Mouse (Mus musculus): ENCODE measurements around the gene Crybb3.
A peak's percentile ranks its signal among the peaks of the same experiment; 100 is the strongest.
"Not testable (repeated sequence)": the region's sequence is repeated elsewhere in the genome, so short reads cannot be mapped to it uniquely, and the experiment has no call there.

The Crybb3 gene

GRCm38 (mm10) chr5:113081439-113081838 lies at the start of gene Crybb3:
Gene Crybb3, minus strand, starts transcription at chr5:113081584.
- DNase-seq (ENCODE audit: low spot score): no peak

GRCm38 (mm10) chr5:113128426-113128825 lies 47.0 kb upstream of the Crybb3 start:
- DNase-seq (ENCODE audit: low spot score): no peak

- DNase-seq (ENCODE audit: low spot score): no peak
Observed at GRCm38 (mm10) chr5:113126476-113126875, 45.1 kb upstream of the Crybb3 start.

- no peak for DNase-seq (ENCODE audit: low spot score)
Observed at GRCm38 (mm10) chr5:113123693-113124092, 42.3 kb upstream of the Crybb3 start.

- no peak for DNase-seq (ENCODE audit: low spot score)
Observed at GRCm38 (mm10) chr5:113122326-113123054, 41.1 kb upstream of the Crybb3 start.

GRCm38 (mm10) chr5:113121591-113121875 lies 40.1 kb upstream of the Crybb3 start:
- DNase-seq (ENCODE audit: low spot score): no peak

GRCm38 (mm10) chr5:113120741-113121590 lies 39.6 kb upstream of the Crybb3 start:
- DNase-seq (ENCODE audit: low spot score): peak; percentile 44

- DNase-seq (ENCODE audit: low spot score): no peak
Observed at GRCm38 (mm10) chr5:113119861-113120465, 38.6 kb upstream of the Crybb3 start.

- DNase-seq (ENCODE audit: low spot score): no peak
Observed at GRCm38 (mm10) chr5:113119291-113119690, 37.9 kb upstream of the Crybb3 start.

GRCm38 (mm10) chr5:113118695-113119094 lies 37.3 kb upstream of the Crybb3 start:
- DNase-seq (ENCODE audit: low spot score): no peak

GRCm38 (mm10) chr5:113117361-113117760 lies 36.0 kb upstream of the Crybb3 start:
- DNase-seq (ENCODE audit: low spot score): no peak

GRCm38 (mm10) chr5:113115896-113116295 lies 34.5 kb upstream of the Crybb3 start:
- DNase-seq (ENCODE audit: low spot score): no peak

GRCm38 (mm10) chr5:113114264-113115225 lies 33.2 kb upstream of the Crybb3 start:
- no peak for DNase-seq (ENCODE audit: low spot score)

- no peak for DNase-seq (ENCODE audit: low spot score)
Observed at GRCm38 (mm10) chr5:113113120-113113519, 31.7 kb upstream of the Crybb3 start.

- DNase-seq (ENCODE audit: low spot score): peak; percentile 48
Observed at GRCm38 (mm10) chr5:113111336-113111735, 30.0 kb upstream of the Crybb3 start.

- DNase-seq (ENCODE audit: low spot score): no peak
Observed at GRCm38 (mm10) chr5:113110929-113111328, 29.5 kb upstream of the Crybb3 start.

- DNase-seq (ENCODE audit: low spot score): not testable (repeated sequence)
Observed at GRCm38 (mm10) chr5:113109651-113110050, 28.3 kb upstream of the Crybb3 start.

- DNase-seq (ENCODE audit: low spot score): no peak
Observed at GRCm38 (mm10) chr5:113108165-113108764, 26.9 kb upstream of the Crybb3 start.

- no peak for DNase-seq (ENCODE audit: low spot score)
Observed at GRCm38 (mm10) chr5:113107709-113108108, 26.3 kb upstream of the Crybb3 start.

- no peak for DNase-seq (ENCODE audit: low spot score)
Observed at GRCm38 (mm10) chr5:113106594-113106993, 25.2 kb upstream of the Crybb3 start.

- no peak for DNase-seq (ENCODE audit: low spot score)
Observed at GRCm38 (mm10) chr5:113105481-113105880, 24.1 kb upstream of the Crybb3 start.

All from embryo, embryonic 10.5 days (tissue).